Mouse (Mus musculus): ENCODE results near the gene Tmeff2.

DNA sequence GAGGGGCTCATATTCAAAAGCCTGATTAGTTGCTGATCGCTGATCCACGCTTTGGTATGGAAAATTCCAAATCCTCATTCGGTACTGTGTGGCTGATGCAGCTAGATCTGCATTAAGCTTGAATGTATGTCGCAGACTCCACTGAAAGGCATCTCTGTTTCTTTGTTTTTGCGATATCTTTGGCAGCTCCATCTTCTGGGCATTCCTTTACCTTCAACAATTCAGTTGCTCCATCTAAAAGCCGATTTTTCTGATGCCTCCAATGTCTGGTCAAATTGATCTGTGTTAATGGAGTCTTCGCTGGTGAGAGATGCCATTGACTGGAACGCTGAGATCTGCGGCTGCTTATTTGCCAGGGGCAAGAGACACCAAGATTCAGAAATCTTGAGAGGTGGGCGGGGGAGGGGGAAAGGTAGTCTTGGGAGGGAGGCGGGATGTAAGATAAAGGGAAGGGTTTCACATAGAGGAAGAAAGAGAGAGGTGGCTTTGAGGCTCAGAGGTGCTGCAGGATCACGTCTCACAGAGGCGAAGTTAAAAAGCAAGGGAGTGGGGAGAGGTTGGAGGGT is 25.0 kb downstream of the Tmeff2 start:
- TF ChIP-seq CTCF (IDR thresholded peaks at IDR 0.05; ENCODE audit: low read depth) = no peak
- no peak for TF ChIP-seq EP300 (IDR thresholded peaks at IDR 0.05; ENCODE audit: low read depth)
